Mouse (Mus musculus) embryonic facial prominence, embryonic 15.5 days (tissue): ENCODE data around the gene Gm1110. TPM values are rescaled to one million over a fixed set of nuclear protein-coding genes. Genes with fewer than 3 reads are reported as not detected.
"Not testable (repeated sequence)": the region's sequence is repeated elsewhere in the genome, so short reads cannot be mapped to it uniquely, and the experiment has no call there.

Experiments
- ATAC-seq: fragments of 200-750 bp; cut with Nextera tagmentation; 2 replicates; pipeline ENCODE4 v1.8.0; 2017; ENCODE audit warnings: low read depth, moderate TSS enrichment; ENCODE audit not compliant: insufficient number of reproducible peaks, low FRiP score, low TSS enrichment
- H3K27ac ChIP-seq: fragments of 300-500 bp; sonication (generic); replicated peaks from 2 replicates; pipeline ENCODE4 v1.5.1; 2015; ENCODE audit warnings: mild to moderate bottlenecking, inconsistent platforms
- H3K27me3 ChIP-seq: fragments of 300-500 bp; sonication (generic); 2 replicates; pipeline ENCODE4 v1.6.1; 2015; ENCODE audit warnings: inconsistent platforms
- H3K36me3 ChIP-seq: fragments of 300-500 bp; sonication (generic); 2 replicates; pipeline ENCODE4 v1.6.1; 2015; ENCODE audit warnings: mild to moderate bottlenecking, inconsistent platforms
- H3K4me1 ChIP-seq: fragments of 300-500 bp; sonication (generic); 2 replicates; pipeline ENCODE4 v1.6.1; 2015; ENCODE audit warnings: inconsistent platforms
- H3K4me2 ChIP-seq: fragments of 300-500 bp; sonication (generic); replicated peaks from 2 replicates; pipeline ENCODE4 v1.6.1; 2015; ENCODE audit warnings: mild to moderate bottlenecking, inconsistent platforms
- H3K4me3 ChIP-seq: fragments of 300-500 bp; sonication (generic); replicated peaks from 2 replicates; pipeline ENCODE4 v1.5.1; 2015; ENCODE audit warnings: mild to moderate bottlenecking, inconsistent platforms
- H3K9ac ChIP-seq: fragments of 300-500 bp; sonication (generic); 2 replicates; pipeline ENCODE4 v1.6.1; 2015; ENCODE audit warnings: inconsistent platforms
- H3K9me3 ChIP-seq: fragments of 300-500 bp; sonication (generic); replicated peaks from 2 replicates; pipeline ENCODE4 v1.6.1; 2016; ENCODE audit warnings: inconsistent platforms
- WGBS: fragments of 180-500 bp; shearing (Covaris S2); methylation state at CpG from one replicate; pipeline ENCODE4 v1.1.7; 2015; 5-methylcytosine and 5-hydroxymethylcytosine counted together
- polyA plus RNA-seq: library from polyadenylated mRNA; unstranded; fragments of >200 nt; fragmentation: Nextera tagmentation; extraction: Ambion mirVana; gene quantifications from 2 replicates; pipeline ENCODE4 v1.2.1, GENCODE M21; 2015

Gene Gm1110
- 0.21 and 0.26 TPM in 2 replicates for polyA plus RNA-seq

GRCm38 (mm10) chr9:26922909-26923526 is at the start of gene Gm1110:
Gm1110 (minus strand) TSS chr9:26923111.
- no peak for ATAC-seq
- Histone ChIP-seq H3K4me3 (no peak within 1 kb of the TSS), H3K27ac (no peak within 1 kb of the TSS), H3K9ac (no peak within 1 kb of the TSS), H3K27me3 (no peaks in the 10 kb centered on the region), H3K4me2 (no peak within 1 kb of the TSS), H3K9me3 (no peaks in the 10 kb centered on the region), H3K36me3 (no peaks in the 10 kb centered on the region), H3K4me1 (no peaks in the 10 kb centered on the region)
- WGBS: 73% methylated on average over 13 of the region's 13 CpGs

- Histone ChIP-seq H3K9ac (no peak overlapping the region), H3K4me3 (no peak overlapping the region), H3K27ac (no peak overlapping the region), H3K36me3 (no peaks in the 10 kb centered on the region), H3K4me2 (no peak overlapping the region), H3K4me1 (no peaks in the 10 kb centered on the region), H3K27me3 (no peaks in the 10 kb centered on the region), H3K9me3 (no peaks in the 10 kb centered on the region)
- no peak for ATAC-seq
- WGBS: 65% methylated on average over 2 of the region's 2 CpGs
Observed at GRCm38 (mm10) chr9:26947790-26948189, 24.9 kb upstream of the Gm1110 start.

- Histone ChIP-seq H3K9ac (no peak overlapping the region), H3K27me3 (no peaks in the 10 kb centered on the region)
Observed at GRCm38 (mm10) chr9:26924146-26924545, 1.2 kb upstream of the Gm1110 start.

GRCm38 (mm10) chr9:26919778-26920177 is 3.1 kb downstream of the Gm1110 start:
- Histone ChIP-seq H3K9ac (no peak overlapping the region), H3K9me3 (no peaks in the 10 kb centered on the region), H3K4me1 (no peaks in the 10 kb centered on the region), H3K27ac (no peak overlapping the region), H3K4me2 (no peak overlapping the region), H3K4me3 (no peak overlapping the region), H3K36me3 (no peaks in the 10 kb centered on the region), H3K27me3 (no peaks in the 10 kb centered on the region)
- WGBS: 74% methylated on average over 2 of the region's 2 CpGs
- no peak for ATAC-seq

More at GRCm38 (mm10) chr9:26924146-26924545, 1.2 kb upstream of the Gm1110 start:
- no peaks in the 10 kb centered on the region for H3K9me3 ChIP-seq
- ATAC-seq: no peak
- H3K36me3 ChIP-seq: no peaks in the 10 kb centered on the region
- H3K27ac ChIP-seq: no peak overlapping the region
- H3K4me2 ChIP-seq: no peak overlapping the region
- H3K4me3 ChIP-seq: no peak overlapping the region
- WGBS: 57% methylated on average over 3 of the region's 3 CpGs
- H3K4me1 ChIP-seq: no peaks in the 10 kb centered on the region

- Histone ChIP-seq H3K27ac (no peak overlapping the region), H3K4me3 (no peak overlapping the region), H3K9ac (no peak overlapping the region), H3K9me3 (no peaks in the 10 kb centered on the region), H3K36me3 (no peaks in the 10 kb centered on the region), H3K4me2 (no peak overlapping the region), H3K4me1 (no peaks in the 10 kb centered on the region), H3K27me3 (no peaks in the 10 kb centered on the region)
- 77% methylated on average over 4 of the region's 4 CpGs for WGBS
- ATAC-seq: no peak
Observed at GRCm38 (mm10) chr9:26913150-26913549, 9.8 kb downstream of the Gm1110 start.

- no peak overlapping the region for H3K4me2 ChIP-seq
- H3K27me3 ChIP-seq: no peaks in the 10 kb centered on the region
- WGBS: 60% methylated on average over 1 of the region's 1 CpGs
- no peak overlapping the region for H3K27ac ChIP-seq
- no peak overlapping the region for H3K9ac ChIP-seq
- no peaks in the 10 kb centered on the region for H3K9me3 ChIP-seq
- no peaks in the 10 kb centered on the region for H3K36me3 ChIP-seq
- H3K4me1 ChIP-seq: no peaks in the 10 kb centered on the region
- ATAC-seq: no peak
- no peak overlapping the region for H3K4me3 ChIP-seq
Observed at GRCm38 (mm10) chr9:26911251-26911650, 11.7 kb downstream of the Gm1110 start.

DNA sequence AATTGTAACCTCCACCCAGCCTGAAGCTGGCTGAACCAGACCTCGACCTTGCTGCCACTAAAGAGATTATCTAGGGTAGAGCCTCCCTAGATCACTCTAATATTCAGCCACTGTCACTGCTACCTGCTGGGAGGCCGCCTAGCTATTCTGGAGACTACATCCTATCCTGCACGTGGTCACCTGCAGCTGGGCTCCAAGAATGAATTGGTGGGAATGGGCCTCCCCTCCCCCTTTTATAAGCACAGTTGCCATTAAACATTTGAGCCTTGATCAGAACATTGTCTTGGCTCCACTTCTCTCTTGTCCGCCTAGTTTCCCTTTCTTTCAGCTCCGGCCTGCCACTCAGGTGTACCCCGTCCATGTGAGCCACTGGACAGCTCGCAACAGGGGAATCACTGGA is 53.1 kb downstream of the Gm1110 start:
- not testable (repeated sequence) for H3K27ac ChIP-seq, H3K4me1 ChIP-seq, H3K4me3 ChIP-seq, H3K9me3 ChIP-seq, H3K4me2 ChIP-seq, H3K36me3 ChIP-seq, H3K27me3 ChIP-seq, ATAC-seq, H3K9ac ChIP-seq
- 82% methylated on average over 7 of the region's 7 CpGs for WGBS

GRCm38 (mm10) chr9:26860751-26861150 is 62.2 kb downstream of the Gm1110 start, which contains the start of gene Glb1l3:
Glb1l3 (minus strand) TSS chr9:26860890.
- Histone ChIP-seq H3K9me3 (no peaks in the 10 kb centered on the region), H3K9ac (no peak within 1 kb of the TSS), H3K36me3 (no peaks in the 10 kb centered on the region), H3K4me1 (no peaks in the 10 kb centered on the region), H3K4me2 (no peak within 1 kb of the TSS), H3K4me3 (no peak within 1 kb of the TSS), H3K27me3 (no peaks in the 10 kb centered on the region), H3K27ac (no peak within 1 kb of the TSS)
- 71% methylated on average over 5 of the region's 5 CpGs for WGBS
- ATAC-seq: no peak

GRCm38 (mm10) chr9:26831089-26831488 is 91.8 kb downstream of the Gm1110 start:
- H3K4me3 ChIP-seq: no peak overlapping the region
- H3K27ac ChIP-seq: no peak overlapping the region
- no peak overlapping the region for H3K4me2 ChIP-seq
- no peaks in the 10 kb centered on the region for H3K36me3 ChIP-seq
- no peak overlapping the region for H3K9ac ChIP-seq
- WGBS: 79% methylated on average over 3 of the region's 3 CpGs
- no peaks in the 10 kb centered on the region for H3K27me3 ChIP-seq
- no peaks in the 10 kb centered on the region for H3K9me3 ChIP-seq
- ATAC-seq: no peak
- no peaks in the 10 kb centered on the region for H3K4me1 ChIP-seq

Other genes with a start within 250 kb of the Gm1110 start
- 0.87 and 0.93 TPM in 2 replicates for gene B3gat1, start 189.4 kb downstream of the Gm1110 start, polyA plus RNA-seq
- gene Glb1l2, start 116.6 kb downstream of the Gm1110 start, polyA plus RNA-seq: 5.4 and 7.4 TPM in 2 replicates
- not detected in 2 replicates for gene Glb1l3, start 62.2 kb downstream of the Gm1110 start, polyA plus RNA-seq
- gene Acad8, start 76.5 kb upstream of the Gm1110 start, polyA plus RNA-seq: 54.4 and 56.2 TPM in 2 replicates
- 111 and 113 TPM in 2 replicates for gene Thyn1, start 76.6 kb upstream of the Gm1110 start, polyA plus RNA-seq
- 37.9 and 39.9 TPM in 2 replicates for gene Vps26b, start 107.0 kb upstream of the Gm1110 start, polyA plus RNA-seq
- gene Ncapd3, start 107.1 kb upstream of the Gm1110 start, polyA plus RNA-seq: 23.6 and 25.2 TPM in 2 replicates
- gene Jam3, start 232.3 kb upstream of the Gm1110 start, polyA plus RNA-seq: 94.7 and 104 TPM in 2 replicates